Mouse (Mus musculus) fibroblast of lung, adult 2 months (primary cell): Measurements from ENCODE around the gene Tst.

ENCODE experiments used
- DNase-seq: peaks from one replicate; pipeline ENCODE4 v3.0.0-alpha.2; 2011; ENCODE audit warnings: low read depth

Tst gene

GRCm38 (mm10) chr15:78385564-78385963 lies 20.1 kb downstream of the Tst start:
- no peak for DNase-seq

- no peak for DNase-seq
Measured at GRCm38 (mm10) chr15:78384220-78385116, 21.2 kb downstream of the Tst start.

GRCm38 (mm10) chr15:78383450-78384219 lies 22.1 kb downstream of the Tst start:
- DNase-seq = peak; percentile 79

GRCm38 (mm10) chr15:78382115-78382514 lies 23.6 kb downstream of the Tst start:
- no peak for DNase-seq

GRCm38 (mm10) chr15:78380741-78381140 lies 25.0 kb downstream of the Tst start:
- DNase-seq = no peak

- no peak for DNase-seq
Measured at GRCm38 (mm10) chr15:78380208-78380607, 25.5 kb downstream of the Tst start.

GRCm38 (mm10) chr15:78378556-78378955 lies 27.2 kb downstream of the Tst start:
- no peak for DNase-seq

GRCm38 (mm10) chr15:78377859-78378258 lies 27.8 kb downstream of the Tst start:
- DNase-seq = no peak

GRCm38 (mm10) chr15:78374204-78374603 lies 31.5 kb downstream of the Tst start:
- DNase-seq = no peak

GRCm38 (mm10) chr15:78372796-78373195 lies 32.9 kb downstream of the Tst start:
- DNase-seq = no peak

GRCm38 (mm10) chr15:78369641-78370040 lies 36.1 kb downstream of the Tst start:
- DNase-seq = no peak

- no peak for DNase-seq
Measured at GRCm38 (mm10) chr15:78368926-78369346, 36.8 kb downstream of the Tst start.

- no peak for DNase-seq
Measured at GRCm38 (mm10) chr15:78367811-78368210, 37.9 kb downstream of the Tst start.

- DNase-seq = no peak
Measured at GRCm38 (mm10) chr15:78366875-78367274, 38.8 kb downstream of the Tst start.

- no peak for DNase-seq
Measured at GRCm38 (mm10) chr15:78365916-78366315, 39.8 kb downstream of the Tst start.

GRCm38 (mm10) chr15:78355548-78355947 lies 50.2 kb downstream of the Tst start:
- DNase-seq = no peak

GRCm38 (mm10) chr15:78354958-78355357 lies 50.7 kb downstream of the Tst start:
- DNase-seq = no peak

- DNase-seq = no peak
Measured at GRCm38 (mm10) chr15:78351586-78352165, 54.0 kb downstream of the Tst start.
